Mouse (Mus musculus): ENCODE measurements around the gene C4bp. TPM values are rescaled to one million over a fixed set of nuclear protein-coding genes. Genes with fewer than 3 reads are reported as not detected.

C4bp gene
- not detected for total RNA-seq (2023)

DNA sequence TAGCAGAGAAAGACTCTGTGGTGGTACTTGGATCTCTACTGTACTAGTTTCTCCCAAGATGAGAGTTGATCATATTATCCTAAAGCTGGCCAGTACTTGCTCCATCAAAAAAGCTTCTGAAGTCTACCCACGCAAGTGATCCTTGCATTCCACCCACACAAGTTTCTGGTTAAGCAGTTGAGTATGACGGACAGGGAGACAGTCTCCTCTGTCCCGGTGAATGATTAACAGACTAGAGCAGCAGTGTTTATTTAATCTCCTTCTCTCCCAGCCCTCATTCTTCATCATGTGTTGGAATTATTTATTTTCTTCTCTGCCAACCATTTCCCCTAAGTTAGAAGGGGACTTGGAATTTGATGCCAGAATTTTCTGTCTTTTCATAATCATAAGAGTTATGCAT, at the start of gene C4bp:
Gene C4bp (minus strand): TSS at position 179 of the 400 bp plus-strand sequence.

DNA sequence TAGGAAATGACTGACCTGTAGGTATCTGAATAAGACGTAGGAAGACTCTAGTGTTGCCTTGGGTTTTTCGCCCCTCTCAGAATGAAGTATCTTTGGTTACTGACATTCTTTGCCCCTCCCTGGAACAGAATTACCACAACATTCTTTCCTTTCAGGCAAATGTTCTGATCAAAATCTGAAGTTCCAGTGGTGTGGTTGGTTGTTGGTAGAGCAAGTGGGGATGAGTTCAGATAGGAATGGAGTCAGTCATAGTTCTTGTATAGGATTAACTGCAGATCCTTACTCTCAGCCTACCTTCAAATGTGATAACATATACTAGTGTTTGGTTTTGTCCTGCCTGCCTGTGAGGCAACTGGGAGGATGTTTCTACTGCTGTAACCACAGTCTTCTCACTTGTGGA, 31.9 kb downstream of the C4bp start, which contains the start of gene Zp3r:
Gene Zp3r (minus strand): TSS at position 101 of the 400 bp plus-strand sequence.

Other genes with a start within 250 kb of the C4bp start
- under 1 TPM in 1 of 2 experiments, not detected in 1; 0.77 TPM for gene Cd55b, start 238.6 kb downstream of the C4bp start, total RNA-seq (2023)
- 10 to 100 TPM; 57.9 to 63.0 TPM for gene Cd55, start 198.9 kb downstream of the C4bp start, total RNA-seq (2023)
- gene Zp3r, start 32.0 kb downstream of the C4bp start, total RNA-seq (2023) = not detected
- not detected for gene Gm29427, start 54.2 kb upstream of the C4bp start, total RNA-seq (2023)
- gene Yod1, start 55.7 kb upstream of the C4bp start, total RNA-seq (2023) = 1 to 10 TPM; 9.0 to 9.1 TPM
- gene Pfkfb2, start 67.6 kb upstream of the C4bp start, total RNA-seq (2023) = 10 to 100 TPM; 18.6 to 20.9 TPM
- under 1 TPM; 0.40 to 0.90 TPM for gene AA986860, start 70.3 kb upstream of the C4bp start, total RNA-seq (2023)
- not detected for gene Fcamr, start 139.3 kb upstream of the C4bp start, total RNA-seq (2023)
- gene Pigr, start 165.1 kb upstream of the C4bp start, total RNA-seq (2023) = not detected
- gene Fcmr, start 204.0 kb upstream of the C4bp start, total RNA-seq (2023) = 1 to 10 TPM; 1.1 to 1.7 TPM
- not detected for gene Il24, start 225.8 kb upstream of the C4bp start, total RNA-seq (2023)
- not detected for gene Il20, start 249.8 kb upstream of the C4bp start, total RNA-seq (2023)